Mouse (Mus musculus): Measurements from ENCODE around the gene Tmem52. TPM values are rescaled to one million over a fixed set of nuclear protein-coding genes. Genes with fewer than 3 reads are reported as not detected.

Tmem52 gene
- polyA plus RNA-seq, 1 experiment: 0.76 TPM

DNA sequence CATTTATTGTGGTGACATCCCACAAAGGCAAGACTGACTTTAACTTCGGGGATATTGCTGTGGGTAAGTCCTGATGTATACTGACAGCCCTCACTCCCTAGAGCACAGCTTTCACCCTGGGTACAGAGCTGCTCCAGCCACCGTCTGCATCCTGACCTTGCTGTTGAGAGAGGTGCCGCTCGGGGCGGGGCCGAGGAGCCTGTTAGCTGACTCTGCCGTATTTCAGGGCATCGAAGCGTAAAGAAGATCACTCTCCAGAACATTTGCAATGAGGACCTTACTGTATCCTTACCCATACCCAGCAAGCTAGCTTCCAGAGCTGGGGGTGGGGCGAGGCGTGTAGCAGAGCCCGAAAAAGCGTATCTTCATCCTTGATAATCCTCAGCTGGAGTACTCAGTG lies 5.9 kb upstream of the Tmem52 start:
- no peak for TF ChIP-seq CTCF (IDR thresholded peaks at IDR 0.05; ENCODE audit: low read depth, low read length)
- TF ChIP-seq POLR2A (IDR thresholded peaks at IDR 0.05; ENCODE audit: insufficient read depth, low read length): no peak
- TF ChIP-seq EP300 (IDR thresholded peaks at IDR 0.05; ENCODE audit: insufficient read depth, low read depth, low read length): no peak
- Histone ChIP-seq H3K9me3 (replicated peaks; ENCODE audit: control insufficient read depth, insufficient read depth, low read length, poor library complexity, severe bottlenecking) (no peaks in the 10 kb centered on the region), H3K9ac (ENCODE audit: low read depth, poor library complexity, severe bottlenecking) (no peak overlapping the region), H3K27me3 (ENCODE audit: control insufficient read depth, insufficient read depth, low read length, poor library complexity, severe bottlenecking) (no peaks in the 10 kb centered on the region), H3K4me1 (ENCODE audit: control insufficient read depth, insufficient read depth, low read length) (no peaks in the 10 kb centered on the region), H3K36me3 (ENCODE audit: control insufficient read depth, insufficient read depth, low read length, poor library complexity, severe bottlenecking) (no peaks in the 10 kb centered on the region), H3K27ac (ENCODE audit: insufficient read depth, low read length) (no peak overlapping the region), H3K4me3 (ENCODE audit: low read depth, low read length) (no peak overlapping the region)

- Histone ChIP-seq H3K9me3 (replicated peaks; ENCODE audit: control insufficient read depth, insufficient read depth, low read length, poor library complexity, severe bottlenecking) (no peaks in the 10 kb centered on the region), H3K36me3 (ENCODE audit: control insufficient read depth, insufficient read depth, low read length, poor library complexity, severe bottlenecking) (no peaks in the 10 kb centered on the region), H3K9ac (ENCODE audit: low read depth, poor library complexity, severe bottlenecking) (no peak overlapping the region), H3K27ac (ENCODE audit: insufficient read depth, low read length) (no peak overlapping the region), H3K4me1 (ENCODE audit: control insufficient read depth, insufficient read depth, low read length) (no peaks in the 10 kb centered on the region), H3K4me3 (ENCODE audit: low read depth, low read length) (no peak overlapping the region), H3K27me3 (ENCODE audit: control insufficient read depth, insufficient read depth, low read length, poor library complexity, severe bottlenecking) (no peaks in the 10 kb centered on the region)
- TF ChIP-seq CTCF (IDR thresholded peaks at IDR 0.05; ENCODE audit: low read depth, low read length) (no peak), EP300 (IDR thresholded peaks at IDR 0.05; ENCODE audit: insufficient read depth, low read depth, low read length) (no peak), POLR2A (IDR thresholded peaks at IDR 0.05; ENCODE audit: insufficient read depth, low read length) (no peak)
These were observed 5.3 kb upstream of the Tmem52 start for GRCm38 (mm10) chr4:155463611-155464010.

DNA sequence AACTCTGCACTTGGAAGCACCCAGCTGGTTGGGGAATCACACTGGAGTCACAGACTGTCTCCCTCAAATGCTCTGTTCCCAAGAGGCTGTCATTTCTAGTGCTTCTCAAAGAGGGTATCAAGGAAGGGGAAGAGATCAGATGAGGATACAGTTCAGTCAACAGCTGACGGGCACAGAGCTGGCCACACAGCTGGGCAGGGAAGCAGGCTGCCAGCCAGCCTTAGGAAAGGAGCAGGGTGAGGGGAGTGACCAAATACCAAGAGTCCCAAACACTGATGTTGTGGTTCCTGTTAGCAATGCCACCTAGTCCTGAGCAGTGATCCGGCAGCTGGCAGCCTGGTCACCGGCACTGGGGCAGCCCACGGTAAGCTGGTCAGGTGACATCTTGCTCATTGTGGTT lies 4.9 kb upstream of the Tmem52 start:
- H3K9ac ChIP-seq (ENCODE audit: low read depth, poor library complexity, severe bottlenecking): no peak overlapping the region
- H3K4me1 ChIP-seq (ENCODE audit: control insufficient read depth, insufficient read depth, low read length): no peaks in the 10 kb centered on the region
- no peaks in the 10 kb centered on the region for H3K36me3 ChIP-seq (ENCODE audit: control insufficient read depth, insufficient read depth, low read length, poor library complexity, severe bottlenecking)
- H3K4me3 ChIP-seq (ENCODE audit: low read depth, low read length): no peak overlapping the region
- TF ChIP-seq POLR2A (IDR thresholded peaks at IDR 0.05; ENCODE audit: insufficient read depth, low read length) (no peak), EP300 (IDR thresholded peaks at IDR 0.05; ENCODE audit: insufficient read depth, low read depth, low read length) (no peak), CTCF (IDR thresholded peaks at IDR 0.05; ENCODE audit: low read depth, low read length) (no peak)
- H3K27me3 ChIP-seq (ENCODE audit: control insufficient read depth, insufficient read depth, low read length, poor library complexity, severe bottlenecking): no peaks in the 10 kb centered on the region
- no peak overlapping the region for H3K27ac ChIP-seq (ENCODE audit: insufficient read depth, low read length)
- H3K9me3 ChIP-seq (replicated peaks; ENCODE audit: control insufficient read depth, insufficient read depth, low read length, poor library complexity, severe bottlenecking): no peaks in the 10 kb centered on the region

DNA sequence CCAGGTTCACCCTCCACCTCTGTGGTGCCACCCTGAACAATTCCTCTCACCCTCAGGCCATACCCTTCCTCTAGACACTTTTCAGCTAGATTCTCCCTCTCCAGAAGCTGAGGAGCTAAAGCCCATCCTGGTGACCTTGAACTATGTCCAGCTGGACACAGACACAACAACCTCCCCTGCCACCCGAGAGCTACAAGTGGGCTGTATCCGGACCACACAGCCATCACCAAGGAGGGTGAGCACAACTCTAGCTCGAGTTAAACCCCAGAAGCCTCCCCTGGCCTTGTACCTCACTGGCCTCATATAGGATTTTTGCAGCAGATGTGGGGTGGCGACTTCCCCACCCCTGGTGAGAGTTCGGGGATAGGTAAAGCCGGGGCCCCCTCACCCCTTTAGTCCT lies 3.3 kb upstream of the Tmem52 start:
- Histone ChIP-seq H3K4me1 (ENCODE audit: control insufficient read depth, insufficient read depth, low read length) (no peaks in the 10 kb centered on the region), H3K9ac (ENCODE audit: low read depth, poor library complexity, severe bottlenecking) (no peak overlapping the region), H3K9me3 (replicated peaks; ENCODE audit: control insufficient read depth, insufficient read depth, low read length, poor library complexity, severe bottlenecking) (no peaks in the 10 kb centered on the region), H3K27me3 (ENCODE audit: control insufficient read depth, insufficient read depth, low read length, poor library complexity, severe bottlenecking) (no peaks in the 10 kb centered on the region), H3K4me3 (ENCODE audit: low read depth, low read length) (no peak overlapping the region), H3K36me3 (ENCODE audit: control insufficient read depth, insufficient read depth, low read length, poor library complexity, severe bottlenecking) (no peaks in the 10 kb centered on the region), H3K27ac (ENCODE audit: insufficient read depth, low read length) (no peak overlapping the region)
- TF ChIP-seq EP300 (IDR thresholded peaks at IDR 0.05; ENCODE audit: insufficient read depth, low read depth, low read length) (no peak), CTCF (IDR thresholded peaks at IDR 0.05; ENCODE audit: low read depth, low read length) (no peak), POLR2A (IDR thresholded peaks at IDR 0.05; ENCODE audit: insufficient read depth, low read length) (no peak)

GRCm38 (mm10) chr4:155466080-155466479 lies 2.8 kb upstream of the Tmem52 start:
- Histone ChIP-seq H3K4me1 (ENCODE audit: control insufficient read depth, insufficient read depth, low read length) (no peaks in the 10 kb centered on the region), H3K36me3 (ENCODE audit: control insufficient read depth, insufficient read depth, low read length, poor library complexity, severe bottlenecking) (no peaks in the 10 kb centered on the region), H3K4me3 (ENCODE audit: low read depth, low read length) (no peak overlapping the region), H3K9ac (ENCODE audit: low read depth, poor library complexity, severe bottlenecking) (no peak overlapping the region), H3K9me3 (replicated peaks; ENCODE audit: control insufficient read depth, insufficient read depth, low read length, poor library complexity, severe bottlenecking) (no peaks in the 10 kb centered on the region), H3K27ac (ENCODE audit: insufficient read depth, low read length) (no peak overlapping the region), H3K27me3 (ENCODE audit: control insufficient read depth, insufficient read depth, low read length, poor library complexity, severe bottlenecking) (no peaks in the 10 kb centered on the region)
- no peak for TF ChIP-seq POLR2A (IDR thresholded peaks at IDR 0.05; ENCODE audit: insufficient read depth, low read length)
- TF ChIP-seq EP300 (IDR thresholded peaks at IDR 0.05; ENCODE audit: insufficient read depth, low read depth, low read length): no peak
- TF ChIP-seq CTCF (IDR thresholded peaks at IDR 0.05; ENCODE audit: low read depth, low read length): no peak

- no peak overlapping the region for H3K9ac ChIP-seq (ENCODE audit: low read depth, poor library complexity, severe bottlenecking)
- H3K27me3 ChIP-seq (ENCODE audit: control insufficient read depth, insufficient read depth, low read length, poor library complexity, severe bottlenecking): no peaks in the 10 kb centered on the region
- TF ChIP-seq CTCF (IDR thresholded peaks at IDR 0.05; ENCODE audit: low read depth, low read length) (no peak), EP300 (IDR thresholded peaks at IDR 0.05; ENCODE audit: insufficient read depth, low read depth, low read length) (no peak), POLR2A (IDR thresholded peaks at IDR 0.05; ENCODE audit: insufficient read depth, low read length) (no peak)
- no peaks in the 10 kb centered on the region for H3K36me3 ChIP-seq (ENCODE audit: control insufficient read depth, insufficient read depth, low read length, poor library complexity, severe bottlenecking)
- no peaks in the 10 kb centered on the region for H3K4me1 ChIP-seq (ENCODE audit: control insufficient read depth, insufficient read depth, low read length)
- no peak overlapping the region for H3K27ac ChIP-seq (ENCODE audit: insufficient read depth, low read length)
- H3K4me3 ChIP-seq (ENCODE audit: low read depth, low read length): no peak overlapping the region
- no peaks in the 10 kb centered on the region for H3K9me3 ChIP-seq (replicated peaks; ENCODE audit: control insufficient read depth, insufficient read depth, low read length, poor library complexity, severe bottlenecking)
These were observed 1.5 kb upstream of the Tmem52 start for GRCm38 (mm10) chr4:155467237-155468010.
